Mouse (Mus musculus) kidney, adult 2 months (tissue): ENCODE measurements at regions not wholly inside any gene's neighbourhood (a gene's known extent, or its start where the extent isn't known, plus 50 kb on each side); places are given as distances from the start of the nearest gene placed in this dataset.

Source experiments
- CTCF ChIP-seq: fragments of 200-500 bp; conservative IDR thresholded peaks from 2 replicates; pipeline ENCODE4 v1.5.1; 2011; ENCODE audit warnings: low read depth, mild to moderate bottlenecking, control low read depth, low read length, moderate library complexity, mixed read lengths; ENCODE audit not compliant: insufficient read depth, insufficient read length
- POLR2A ChIP-seq: fragments of 200-500 bp; IDR thresholded peaks from one replicate; pipeline ENCODE4 v1.6.1; 2011; ENCODE audit warnings: low read depth, low read length, control low read depth

DNA sequence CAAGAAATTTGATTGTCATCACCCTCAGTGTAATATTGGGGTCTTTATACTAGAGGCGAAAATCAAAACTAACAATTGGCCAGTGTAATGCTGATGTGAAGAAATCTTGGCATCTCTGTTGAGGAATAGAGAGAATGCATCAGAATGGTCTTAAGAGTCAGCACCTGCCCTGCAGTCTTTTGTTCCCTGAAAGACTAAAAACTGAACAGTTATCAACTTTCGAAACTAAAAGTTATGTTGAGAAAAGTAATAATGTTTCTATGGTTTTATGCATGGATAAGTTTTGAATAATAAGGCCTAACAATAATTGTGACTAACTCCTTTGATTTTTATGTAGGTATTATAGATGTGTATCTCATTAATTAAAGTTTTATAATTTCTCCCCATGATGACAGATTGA, 1158.6 kb downstream of the D3Ertd751e start:
- TF ChIP-seq POLR2A (no peak), CTCF (no peak)
